Mouse (Mus musculus) embryonic facial prominence, embryonic 11.5 days (tissue): Measurements from ENCODE around the gene Tapbpl. TPM values are rescaled to one million over a fixed set of nuclear protein-coding genes. Genes with fewer than 3 reads are reported as not detected.

Source experiments
- ATAC-seq: fragments of 200-750 bp; cut with Nextera tagmentation; replicated peaks from 2 replicates; pipeline ENCODE4 v1.8.0; 2017; ENCODE audit warnings: low read depth; ENCODE audit not compliant: insufficient number of reproducible peaks, low FRiP score, low TSS enrichment
- DNase-seq: peaks from one replicate; pipeline ENCODE4 v3.0.0-alpha.2; 2015; ENCODE audit warnings: low spot score
- H3K27ac ChIP-seq: fragments of 300-500 bp; sonication (generic); replicated peaks from 2 replicates; pipeline ENCODE4 v1.5.1; 2014; ENCODE audit warnings: mild to moderate bottlenecking, low read depth, low read length, control low read depth
- H3K27me3 ChIP-seq: fragments of 300-500 bp; sonication (generic); 2 replicates; pipeline ENCODE4 v1.6.1; 2014; ENCODE audit warnings: mild to moderate bottlenecking, low read length, moderate library complexity, mixed read lengths; ENCODE audit not compliant: control insufficient read depth, insufficient read depth
- H3K36me3 ChIP-seq: fragments of 300-500 bp; sonication (generic); replicated peaks from 2 replicates; pipeline ENCODE4 v1.6.1; 2014; ENCODE audit warnings: low read depth, mild to moderate bottlenecking, low read length, moderate library complexity, mixed read lengths; ENCODE audit not compliant: control insufficient read depth, insufficient read depth
- H3K4me1 ChIP-seq: fragments of 300-500 bp; sonication (generic); 2 replicates; pipeline ENCODE4 v1.6.1; 2014; ENCODE audit warnings: low read length, mixed read lengths; ENCODE audit not compliant: control insufficient read depth, insufficient read depth
- H3K4me2 ChIP-seq: fragments of 300-500 bp; sonication (generic); 2 replicates; pipeline ENCODE4 v1.6.1; 2014; ENCODE audit warnings: low read depth, mild to moderate bottlenecking, control low read depth, low read length, moderate library complexity
- H3K4me3 ChIP-seq: fragments of 300-500 bp; sonication (generic); 2 replicates; pipeline ENCODE4 v1.5.1; 2014; ENCODE audit warnings: low read depth, low read length, control low read depth
- H3K9ac ChIP-seq: fragments of 300-500 bp; sonication (generic); replicated peaks from 2 replicates; pipeline ENCODE4 v1.6.1; 2014; ENCODE audit warnings: mild to moderate bottlenecking, control low read depth, low read length
- H3K9me3 ChIP-seq: fragments of 300-500 bp; sonication (generic); replicated peaks from 2 replicates; pipeline ENCODE4 v1.6.1; 2016; ENCODE audit warnings: mild to moderate bottlenecking, low read length, inconsistent platforms, mixed read lengths; ENCODE audit not compliant: control insufficient read depth
- WGBS: fragments of 180-500 bp; shearing (Covaris S2); extraction: QIAGEN DNeasy Blood & Tissue Kit; methylation state at CpG from one replicate; pipeline ENCODE4 v1.1.7; 2014; 5-methylcytosine and 5-hydroxymethylcytosine counted together
- polyA plus RNA-seq: library from polyadenylated mRNA; unstranded; fragments of >200 nt; fragmentation: Nextera tagmentation; extraction: Ambion mirVana; gene quantifications from 2 replicates; pipeline ENCODE4 v1.2.1, GENCODE M21; 2014

The Tapbpl gene
- polyA plus RNA-seq, 1 experiment from 2014 or later: 1.0 TPM

DNA sequence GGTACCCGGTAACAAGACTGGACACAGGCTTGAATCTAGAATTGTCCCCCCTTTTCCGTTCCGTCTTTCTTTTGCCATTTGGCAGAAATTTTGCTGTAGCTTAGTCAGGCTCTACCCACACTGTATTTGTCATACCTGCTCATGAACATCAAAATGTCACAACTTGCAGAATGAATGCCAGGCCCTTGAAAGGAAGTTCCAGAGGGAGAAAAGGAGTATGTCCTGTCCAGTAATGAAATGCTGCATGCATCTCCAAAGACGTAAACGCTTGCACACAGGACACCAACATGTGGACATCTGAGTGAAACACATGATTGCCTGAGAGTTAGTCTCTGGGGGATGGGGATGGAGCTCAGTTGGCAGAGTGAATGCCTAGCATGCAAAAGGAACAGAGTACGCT is 17.9 kb downstream of the Tapbpl start:
- WGBS: 75% methylated on average over 6 of the region's 6 CpGs
- H3K27ac ChIP-seq: no peak overlapping the region
- no peak overlapping the region for H3K9ac ChIP-seq
- ATAC-seq (no peak), DNase-seq (no peak)
- H3K4me1 ChIP-seq: no peaks in the 10 kb centered on the region
- no peaks in the 10 kb centered on the region for H3K9me3 ChIP-seq
- H3K36me3 ChIP-seq: no peaks in the 10 kb centered on the region
- no peak overlapping the region for H3K4me3 ChIP-seq
- no peak overlapping the region for H3K4me2 ChIP-seq
- peaks cover 2% of the 10 kb centered on the region; the same call in 1 of the 2 replicates for H3K27me3 ChIP-seq

DNA sequence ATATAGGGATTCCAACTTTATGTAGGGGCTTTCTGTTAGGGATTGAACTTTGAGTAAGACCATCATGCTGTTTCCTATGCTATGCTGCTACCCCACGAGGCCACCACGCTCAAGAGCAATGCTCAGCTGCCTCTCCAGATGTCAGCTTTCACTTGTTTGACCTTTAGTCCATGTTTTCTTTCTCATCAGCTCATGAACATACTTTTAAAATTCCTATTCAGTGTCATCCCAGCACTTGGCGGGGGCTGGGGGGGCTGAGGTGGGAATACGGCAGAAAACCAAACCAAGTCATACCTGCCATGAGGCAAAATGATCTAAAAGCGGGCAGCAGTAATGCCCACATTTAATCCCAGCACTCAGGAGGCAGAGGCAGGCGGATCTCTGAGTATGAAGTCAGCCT is 18.5 kb downstream of the Tapbpl start:
- no peaks in the 10 kb centered on the region for H3K4me1 ChIP-seq
- no peak for ATAC-seq
- H3K36me3 ChIP-seq: no peaks in the 10 kb centered on the region
- H3K9me3 ChIP-seq: no peaks in the 10 kb centered on the region
- DNase-seq: no peak
- no peak overlapping the region for H3K27ac ChIP-seq
- 70% methylated on average over 6 of the region's 6 CpGs for WGBS
- H3K9ac ChIP-seq: no peak overlapping the region
- H3K27me3 ChIP-seq: peaks cover 2% of the 10 kb centered on the region; the same call in 1 of the 2 replicates
- H3K4me2 ChIP-seq: no peak overlapping the region
- H3K4me3 ChIP-seq: no peak overlapping the region

DNA sequence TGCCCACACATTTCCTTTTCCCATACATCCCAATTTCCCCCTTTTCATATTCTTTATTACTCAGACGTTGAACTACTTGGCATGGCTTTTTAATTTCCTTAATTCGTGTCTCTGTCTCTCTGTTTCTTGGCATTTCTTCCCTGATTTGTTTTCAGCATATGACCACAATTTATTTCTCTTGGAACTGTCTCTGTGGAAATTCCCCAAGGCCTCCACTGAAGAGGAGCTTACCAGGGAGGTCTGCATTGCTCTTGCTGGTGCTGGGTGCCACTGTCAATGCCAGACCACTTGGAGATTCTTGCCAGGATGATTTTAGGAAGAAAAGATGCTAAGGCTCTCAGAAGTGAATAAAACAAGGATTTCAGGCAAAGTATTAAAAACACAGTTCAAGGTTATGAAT is 19.0 kb downstream of the Tapbpl start:
- DNase-seq (no peak), ATAC-seq (no peak)
- Histone ChIP-seq H3K9me3 (no peaks in the 10 kb centered on the region), H3K4me3 (no peak overlapping the region), H3K36me3 (no peaks in the 10 kb centered on the region), H3K4me2 (no peak overlapping the region), H3K27me3 (peaks cover 2% of the 10 kb centered on the region; the same call in 1 of the 2 replicates), H3K27ac (no peak overlapping the region), H3K9ac (no peak overlapping the region), H3K4me1 (no peaks in the 10 kb centered on the region)
- WGBS: 53% methylated on average over 2 of the region's 2 CpGs

DNA sequence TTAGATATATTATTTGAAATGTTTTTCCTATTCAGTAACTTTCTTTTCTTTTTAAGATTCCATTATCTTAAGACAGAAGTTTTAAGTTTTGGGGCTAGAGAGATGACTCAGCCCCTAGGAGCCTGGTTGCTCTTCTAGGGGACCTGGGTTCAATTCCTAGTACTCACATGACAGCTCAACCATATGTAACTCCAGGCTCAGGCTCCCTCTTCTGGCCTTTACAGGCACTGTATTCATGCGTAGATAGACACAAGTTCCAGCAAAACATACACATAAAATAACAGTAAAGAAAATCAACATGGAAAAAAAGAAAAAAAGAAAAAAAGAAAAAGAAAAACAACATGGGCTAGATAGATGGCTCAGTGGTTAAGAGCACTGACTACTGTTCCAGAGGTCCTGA is 21.2 kb downstream of the Tapbpl start:
- Histone ChIP-seq H3K4me2 (no peak overlapping the region), H3K4me3 (no peak overlapping the region), H3K36me3 (no peaks in the 10 kb centered on the region), H3K27me3 (no peaks in the 10 kb centered on the region), H3K4me1 (no peaks in the 10 kb centered on the region), H3K9me3 (no peaks in the 10 kb centered on the region), H3K9ac (no peak overlapping the region), H3K27ac (no peak overlapping the region)
- ATAC-seq: no peak
- WGBS: 84% methylated on average over 1 of the region's 1 CpGs
- no peak for DNase-seq

DNA sequence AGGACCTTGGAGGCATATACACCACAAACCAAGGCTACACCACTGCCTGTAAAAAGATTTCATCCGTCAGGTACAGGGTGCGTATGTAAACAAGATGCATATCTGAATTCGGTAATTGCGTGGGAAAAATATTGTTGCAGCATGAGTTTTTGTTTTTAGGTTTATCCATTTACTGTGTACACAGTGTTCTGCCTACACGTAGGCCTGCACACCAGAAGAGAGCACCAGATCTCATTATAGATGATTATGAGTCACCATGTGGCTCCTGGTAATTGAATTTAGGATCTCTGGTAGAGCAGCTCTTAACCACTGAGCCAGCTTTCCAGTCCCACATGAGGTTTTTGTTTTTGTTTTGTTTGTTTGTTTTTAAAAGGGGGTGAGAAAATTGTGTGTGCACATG is 34.5 kb downstream of the Tapbpl start:
- no peaks in the 10 kb centered on the region for H3K9me3 ChIP-seq
- H3K4me1 ChIP-seq: peaks cover 3% of the 10 kb centered on the region; the same call in 1 of the 2 replicates
- no peak overlapping the region for H3K27ac ChIP-seq
- no peak overlapping the region for H3K9ac ChIP-seq
- no peak for DNase-seq
- 81% methylated on average over 5 of the region's 5 CpGs for WGBS
- no peaks in the 10 kb centered on the region; the same call in 1 of the 2 replicates for H3K36me3 ChIP-seq
- no peak overlapping the region for H3K4me2 ChIP-seq
- no peak for ATAC-seq
- H3K4me3 ChIP-seq: no peak overlapping the region
- H3K27me3 ChIP-seq: no peaks in the 10 kb centered on the region

DNA sequence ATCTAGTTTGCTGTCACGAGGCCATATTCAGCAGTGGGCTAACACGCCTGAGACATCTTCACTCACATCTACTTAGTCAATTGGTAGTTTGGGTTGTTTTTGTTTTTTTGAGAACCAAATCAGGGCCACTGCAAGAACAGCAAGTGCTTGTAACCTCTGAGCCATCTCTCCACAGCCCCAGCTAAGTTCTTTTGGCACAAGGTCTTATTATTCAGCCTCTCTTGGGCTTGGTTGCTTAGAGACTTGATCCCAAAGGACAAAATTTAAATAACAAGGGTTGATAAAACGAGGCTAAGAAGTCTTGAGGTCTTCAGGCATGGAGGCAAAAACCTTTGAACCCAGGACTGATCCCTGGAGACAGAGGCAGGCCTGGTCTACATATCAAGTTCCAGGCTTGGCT is 35.4 kb downstream of the Tapbpl start:
- H3K4me2 ChIP-seq: no peak overlapping the region
- DNase-seq (no peak), ATAC-seq (no peak)
- H3K9ac ChIP-seq: no peak overlapping the region
- H3K9me3 ChIP-seq: no peaks in the 10 kb centered on the region
- H3K4me1 ChIP-seq: peaks cover 3% of the 10 kb centered on the region; the same call in 1 of the 2 replicates
- 52% methylated on average over 3 of the region's 3 CpGs for WGBS
- H3K4me3 ChIP-seq: no peak overlapping the region
- H3K36me3 ChIP-seq: no peaks in the 10 kb centered on the region; the same call in 1 of the 2 replicates
- no peaks in the 10 kb centered on the region for H3K27me3 ChIP-seq
- no peak overlapping the region for H3K27ac ChIP-seq

DNA sequence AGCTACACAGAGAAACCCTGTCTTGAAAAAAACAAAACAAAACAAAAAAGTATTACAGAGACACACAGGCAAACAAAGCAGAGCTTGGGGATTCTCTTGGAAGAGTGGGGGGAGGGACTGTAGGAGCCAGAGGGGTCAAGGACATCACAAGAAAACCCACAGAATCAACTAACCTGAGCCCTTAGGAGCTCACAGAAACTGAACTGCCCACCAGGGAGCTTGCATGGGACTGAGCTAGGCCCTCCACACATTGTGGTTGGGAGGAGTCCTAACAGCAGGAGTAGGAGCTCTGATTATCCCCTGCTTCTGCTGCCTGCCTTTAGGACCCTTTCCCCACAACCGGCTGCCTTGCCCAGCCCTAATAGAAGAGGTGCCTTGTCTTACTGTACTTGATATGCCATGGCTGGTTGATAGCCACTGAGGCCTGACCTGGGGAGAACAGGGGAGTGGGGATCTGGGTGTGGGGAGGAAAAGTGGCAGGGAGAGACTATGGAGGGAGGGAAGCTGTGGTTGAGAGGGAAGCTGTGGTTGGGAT is 36.1 kb downstream of the Tapbpl start:
- Histone ChIP-seq H3K27me3 (no peaks in the 10 kb centered on the region), H3K4me1 (peaks cover 3% of the 10 kb centered on the region; the same call in 1 of the 2 replicates), H3K9me3 (no peaks in the 10 kb centered on the region), H3K27ac (no peak overlapping the region), H3K36me3 (no peaks in the 10 kb centered on the region; the same call in 1 of the 2 replicates), H3K9ac (no peak overlapping the region), H3K4me3 (no peak overlapping the region), H3K4me2 (no peak overlapping the region)
- ATAC-seq (no peak), DNase-seq (no peak)
- WGBS: 35% methylated on average over 1 of the region's 1 CpGs

DNA sequence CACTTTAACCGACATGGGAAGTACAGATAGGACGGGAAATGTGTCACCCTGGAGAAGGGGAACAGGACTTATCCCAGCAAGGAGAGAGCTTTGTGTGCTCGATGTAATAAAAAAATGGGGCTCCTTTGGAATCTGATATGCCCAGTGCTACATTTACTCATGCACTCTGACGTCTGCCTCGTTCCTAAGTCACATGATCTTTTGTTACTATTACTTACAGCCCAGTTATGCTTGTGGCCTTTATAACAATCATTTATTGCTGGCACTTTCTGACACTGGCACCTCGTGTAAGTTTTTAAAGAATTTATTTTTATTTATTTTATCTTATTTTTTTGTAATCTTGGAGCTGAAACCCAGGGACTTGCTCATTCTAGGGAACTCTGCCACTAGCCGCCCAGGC is 38.3 kb downstream of the Tapbpl start:
- Histone ChIP-seq H3K4me1 (peaks cover 3% of the 10 kb centered on the region; the same call in 1 of the 2 replicates), H3K4me2 (no peak overlapping the region), H3K36me3 (peaks cover 4% of the 10 kb centered on the region; the same call in 1 of the 2 replicates), H3K4me3 (no peak overlapping the region), H3K9ac (no peak overlapping the region), H3K9me3 (no peaks in the 10 kb centered on the region), H3K27me3 (no peaks in the 10 kb centered on the region), H3K27ac (no peak overlapping the region)
- ATAC-seq: no peak
- 69% methylated on average over 7 of the region's 7 CpGs for WGBS
- no peak for DNase-seq
